Mouse (Mus musculus): ENCODE results near the gene Prdm2. TPM values are rescaled to one million over a fixed set of nuclear protein-coding genes. Genes with fewer than 3 reads are reported as not detected.

The Prdm2 gene
- polyA plus RNA-seq, 1 experiment = 8.9 TPM

- no peak for TF ChIP-seq GATA1 (IDR thresholded peaks at IDR 0.05; ENCODE audit: low read length)
These were observed 6.5 kb upstream of the Prdm2 start for GRCm38 (mm10) chr4:143219316-143219751.

DNA sequence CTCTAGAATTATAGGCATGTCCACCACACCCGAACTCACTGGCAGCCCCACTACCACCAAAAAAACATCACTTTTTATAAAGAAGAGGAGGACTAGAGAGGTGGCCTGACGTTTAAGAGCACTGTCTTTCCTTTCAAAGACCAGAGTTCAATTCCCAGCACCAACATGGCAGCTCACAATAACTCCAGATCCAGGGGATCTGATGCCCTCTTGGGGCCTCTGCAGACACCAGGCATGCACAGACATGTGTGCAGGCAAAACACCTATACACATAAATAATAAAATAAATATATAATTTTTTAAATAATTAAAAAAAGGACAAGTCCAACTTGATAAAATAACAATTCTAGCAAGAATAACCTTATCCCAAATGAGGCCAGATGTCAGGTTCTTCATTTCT, 6.1 kb upstream of the Prdm2 start:
- TF ChIP-seq GATA1 (IDR thresholded peaks at IDR 0.05; ENCODE audit: low read length) = no peak

GRCm38 (mm10) chr4:143217189-143217588, 4.4 kb upstream of the Prdm2 start:
- no peak for TF ChIP-seq GATA1 (IDR thresholded peaks at IDR 0.05; ENCODE audit: low read length)

- TF ChIP-seq GATA1 (IDR thresholded peaks at IDR 0.05; ENCODE audit: low read length) = no peak
These were observed 1.5 kb upstream of the Prdm2 start for GRCm38 (mm10) chr4:143214221-143214797.

GRCm38 (mm10) chr4:143213571-143213970, 776 bp upstream of the Prdm2 start:
- no peak for TF ChIP-seq GATA1 (IDR thresholded peaks at IDR 0.05; ENCODE audit: low read length)

DNA sequence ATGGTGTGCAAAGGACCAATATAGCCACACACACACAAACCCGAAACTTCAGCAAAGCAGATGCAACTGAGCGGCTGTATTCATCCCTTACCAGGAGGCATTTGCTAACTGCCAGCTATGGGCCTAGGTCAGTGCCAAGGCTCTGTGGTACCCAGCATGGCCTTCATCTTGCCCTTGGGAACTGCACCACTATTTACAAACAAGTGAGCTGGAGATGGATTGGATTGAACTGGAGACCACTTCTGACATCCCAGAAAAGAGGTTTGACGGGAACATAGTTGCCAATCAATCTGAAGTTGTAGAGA, 332 bp upstream of the Prdm2 start:
- no peak for TF ChIP-seq GATA1 (IDR thresholded peaks at IDR 0.05; ENCODE audit: low read length)

DNA sequence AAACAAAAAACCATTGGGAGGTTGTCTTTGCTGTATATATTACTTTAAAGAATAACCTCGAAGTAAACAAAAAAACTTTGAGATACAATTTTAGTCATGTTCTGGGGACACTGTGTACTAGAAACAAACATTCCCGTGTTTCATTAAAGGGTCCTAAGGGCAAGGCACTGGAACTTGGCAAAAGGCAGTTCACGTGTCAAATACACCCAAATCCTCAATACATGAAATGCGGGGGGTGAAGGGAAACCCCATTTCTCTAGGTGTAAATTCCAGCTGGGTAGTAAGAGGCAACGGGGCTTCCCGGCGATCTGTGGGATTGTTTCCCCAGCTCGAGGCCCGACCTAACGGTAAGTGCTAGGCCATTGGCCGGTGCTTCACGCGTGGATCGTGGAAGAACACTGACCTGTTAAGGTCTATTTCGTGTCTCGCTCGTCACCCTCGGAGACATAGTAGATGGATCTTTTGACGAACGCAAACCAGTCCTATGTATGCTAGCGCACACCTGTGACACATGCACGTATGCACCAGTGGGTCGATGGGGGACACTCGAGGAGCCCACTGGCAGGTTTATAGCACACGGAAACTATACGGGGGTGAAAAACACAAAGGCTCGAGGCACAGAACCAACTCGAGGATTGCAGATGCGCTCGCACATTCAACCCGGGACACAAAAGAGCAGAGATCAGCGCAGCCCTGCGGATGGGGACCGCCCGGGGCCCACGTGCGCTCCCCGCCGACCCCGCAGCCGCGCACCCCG, 1.0 kb downstream of the Prdm2 start:
- no peak for TF ChIP-seq GATA1 (IDR thresholded peaks at IDR 0.05; ENCODE audit: low read length)

GRCm38 (mm10) chr4:143209997-143210396, 2.8 kb downstream of the Prdm2 start:
- no peak for TF ChIP-seq GATA1 (IDR thresholded peaks at IDR 0.05; ENCODE audit: low read length)

GRCm38 (mm10) chr4:143202653-143203052, 10.1 kb downstream of the Prdm2 start:
- TF ChIP-seq GATA1 (IDR thresholded peaks at IDR 0.05; ENCODE audit: low read length) = peak; percentile 61

DNA sequence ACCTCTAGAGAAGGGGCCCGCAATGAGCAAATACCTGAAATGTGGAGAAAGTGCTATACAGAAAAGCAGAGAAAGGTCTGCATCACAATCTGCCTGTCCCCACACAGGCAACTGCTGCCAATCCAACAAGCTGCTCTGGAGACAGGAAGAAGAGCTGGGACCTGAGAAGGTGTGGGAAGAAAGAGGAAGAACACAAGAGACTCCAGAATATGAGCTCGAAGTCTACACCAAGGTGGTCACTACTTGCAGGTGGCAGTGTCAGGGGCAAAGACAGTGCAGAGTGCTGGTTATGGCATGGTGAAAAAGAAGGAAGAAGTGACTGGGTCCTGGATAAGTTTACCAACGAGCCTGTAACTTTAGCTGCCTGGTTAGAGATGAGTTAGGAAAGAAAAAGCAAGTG, 14.4 kb downstream of the Prdm2 start:
- no peak for TF ChIP-seq GATA1 (IDR thresholded peaks at IDR 0.05; ENCODE audit: low read length)

DNA sequence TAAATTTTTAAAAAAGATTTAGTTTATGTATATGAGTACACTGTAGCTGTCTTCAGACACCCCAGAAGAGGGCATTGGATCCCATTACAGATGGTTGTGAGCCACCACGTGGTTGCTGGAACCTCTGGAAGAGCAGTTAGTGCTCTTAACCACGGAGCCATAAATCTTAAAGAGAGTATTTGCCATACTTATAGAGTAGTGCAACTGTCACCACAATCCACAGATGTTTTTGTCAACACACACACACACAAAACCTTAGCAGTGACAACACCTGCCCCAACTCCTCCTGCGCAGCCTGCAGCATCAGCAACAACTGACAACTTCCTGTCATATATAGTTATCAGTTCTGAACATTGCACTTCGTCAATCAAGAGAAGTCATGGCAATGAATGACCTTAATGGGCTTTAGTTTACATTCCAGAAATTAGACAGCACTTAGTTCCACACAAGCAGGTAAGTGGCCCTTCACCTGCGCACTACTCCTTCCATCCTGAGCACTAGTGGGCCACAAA, 14.9 kb downstream of the Prdm2 start:
- TF ChIP-seq GATA1 (IDR thresholded peaks at IDR 0.05; ENCODE audit: low read length) = no peak

DNA sequence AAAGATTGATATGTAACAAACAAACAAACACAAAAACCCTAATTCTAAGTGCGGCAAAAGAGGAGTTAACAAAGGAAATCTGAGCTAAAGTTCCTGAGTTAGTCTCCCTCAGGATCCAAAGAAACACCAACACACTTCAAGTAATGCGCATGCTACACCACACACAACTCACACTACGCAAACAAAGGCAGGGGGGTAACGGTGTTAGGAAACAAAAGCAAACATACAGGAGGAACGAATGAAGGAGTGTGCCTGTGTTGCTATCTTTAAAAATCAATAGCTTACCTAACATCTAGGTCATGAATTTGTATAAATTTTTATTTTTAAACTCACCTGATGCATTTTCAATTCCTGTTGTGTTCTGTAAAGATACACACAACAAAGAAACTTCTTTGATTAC, 18.5 kb downstream of the Prdm2 start:
- TF ChIP-seq GATA1 (IDR thresholded peaks at IDR 0.05; ENCODE audit: low read length) = no peak

DNA sequence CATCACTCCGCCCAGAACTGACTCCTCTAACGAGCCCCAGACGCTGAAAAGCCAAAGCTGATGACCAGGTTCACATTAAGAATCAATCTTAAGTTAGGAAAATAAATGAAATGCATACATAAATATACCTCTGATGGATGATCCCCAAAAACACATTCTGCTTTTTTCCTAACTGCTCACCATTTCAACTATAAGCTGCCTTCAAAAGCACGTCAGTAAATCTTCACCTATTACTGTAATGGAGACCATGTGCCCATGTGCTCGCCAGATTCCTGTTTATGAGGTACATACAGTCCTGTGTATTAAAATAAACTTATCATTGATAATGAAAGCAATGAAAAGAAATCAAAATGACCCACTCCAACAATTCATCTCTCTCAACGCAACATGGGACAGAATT, 19.6 kb downstream of the Prdm2 start:
- no peak for TF ChIP-seq GATA1 (IDR thresholded peaks at IDR 0.05; ENCODE audit: low read length)

GRCm38 (mm10) chr4:143191783-143192182, 21.0 kb downstream of the Prdm2 start:
- no peak for TF ChIP-seq GATA1 (IDR thresholded peaks at IDR 0.05; ENCODE audit: low read length)

DNA sequence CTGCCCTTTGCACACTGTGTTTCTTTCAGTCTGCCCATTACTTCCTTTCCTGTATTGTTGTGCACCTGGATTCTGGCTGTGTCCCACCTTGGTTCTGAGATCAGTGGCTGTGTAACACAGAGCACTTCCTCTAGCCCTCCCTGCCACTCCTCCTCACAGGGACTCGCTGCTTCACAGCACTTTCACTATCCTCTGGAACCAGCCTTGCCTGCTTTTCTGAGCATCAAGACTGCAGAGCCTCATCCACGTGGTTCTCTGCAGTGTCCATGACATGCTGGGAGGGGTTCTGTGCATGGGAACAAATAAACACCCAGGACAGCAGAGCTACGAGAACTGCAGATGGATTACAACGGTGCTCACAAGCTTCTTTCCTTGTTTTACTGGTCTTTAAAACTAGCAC, 22.1 kb downstream of the Prdm2 start:
- no peak for TF ChIP-seq GATA1 (IDR thresholded peaks at IDR 0.05; ENCODE audit: low read length)

- no peak for TF ChIP-seq GATA1 (IDR thresholded peaks at IDR 0.05; ENCODE audit: low read length)
These were observed 24.1 kb downstream of the Prdm2 start for GRCm38 (mm10) chr4:143188571-143189191.

- TF ChIP-seq GATA1 (IDR thresholded peaks at IDR 0.05; ENCODE audit: low read length) = no peak
These were observed 26.7 kb downstream of the Prdm2 start for GRCm38 (mm10) chr4:143186066-143186465.

All from G1E-ER4 (cell line).